Mouse (Mus musculus): Measurements from ENCODE around the gene Olfr507.

GRCm38 (mm10) chr7:108671058-108671457, 49.4 kb downstream of the Olfr507 start:
- TF ChIP-seq CTCF (IDR thresholded peaks at IDR 0.05; ENCODE audit: low read depth, low read length) (no peak), GATA1 (IDR thresholded peaks at IDR 0.05; ENCODE audit: borderline replicate concordance, low read length) (no peak)
